Mouse (Mus musculus) yolk sac, embryonic 10.5 days (tissue): Measurements from ENCODE around the gene Zfp280b.
"Not testable (repeated sequence)": the region's sequence is repeated elsewhere in the genome, so short reads cannot be mapped to it uniquely, and the experiment has no call there.

Experiments
- DNase-seq: peaks from one replicate; pipeline ENCODE4 v3.0.0-alpha.2; 2017; ENCODE audit warnings: low spot score

Gene Zfp280b

DNA sequence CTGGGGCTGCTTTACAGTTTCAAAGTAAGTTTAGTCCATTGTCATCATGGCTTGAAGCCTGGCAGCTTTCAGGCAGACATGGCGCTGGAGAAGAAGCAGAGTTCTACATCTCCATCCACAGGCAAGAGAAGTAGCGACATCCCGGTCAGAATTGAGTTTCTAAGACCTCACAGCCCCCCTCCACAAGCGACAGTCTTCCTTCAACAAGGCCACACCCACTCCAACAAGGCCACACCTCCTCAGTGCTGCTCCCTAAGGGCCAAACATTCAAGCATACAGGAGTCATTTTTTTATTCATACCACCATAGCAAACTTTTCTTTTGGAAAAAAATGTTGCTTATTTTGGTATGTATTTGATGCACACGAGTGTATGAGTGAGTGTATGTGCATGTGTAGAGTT is 2.0 kb upstream of the Zfp280b start:
- DNase-seq = no peak

DNA sequence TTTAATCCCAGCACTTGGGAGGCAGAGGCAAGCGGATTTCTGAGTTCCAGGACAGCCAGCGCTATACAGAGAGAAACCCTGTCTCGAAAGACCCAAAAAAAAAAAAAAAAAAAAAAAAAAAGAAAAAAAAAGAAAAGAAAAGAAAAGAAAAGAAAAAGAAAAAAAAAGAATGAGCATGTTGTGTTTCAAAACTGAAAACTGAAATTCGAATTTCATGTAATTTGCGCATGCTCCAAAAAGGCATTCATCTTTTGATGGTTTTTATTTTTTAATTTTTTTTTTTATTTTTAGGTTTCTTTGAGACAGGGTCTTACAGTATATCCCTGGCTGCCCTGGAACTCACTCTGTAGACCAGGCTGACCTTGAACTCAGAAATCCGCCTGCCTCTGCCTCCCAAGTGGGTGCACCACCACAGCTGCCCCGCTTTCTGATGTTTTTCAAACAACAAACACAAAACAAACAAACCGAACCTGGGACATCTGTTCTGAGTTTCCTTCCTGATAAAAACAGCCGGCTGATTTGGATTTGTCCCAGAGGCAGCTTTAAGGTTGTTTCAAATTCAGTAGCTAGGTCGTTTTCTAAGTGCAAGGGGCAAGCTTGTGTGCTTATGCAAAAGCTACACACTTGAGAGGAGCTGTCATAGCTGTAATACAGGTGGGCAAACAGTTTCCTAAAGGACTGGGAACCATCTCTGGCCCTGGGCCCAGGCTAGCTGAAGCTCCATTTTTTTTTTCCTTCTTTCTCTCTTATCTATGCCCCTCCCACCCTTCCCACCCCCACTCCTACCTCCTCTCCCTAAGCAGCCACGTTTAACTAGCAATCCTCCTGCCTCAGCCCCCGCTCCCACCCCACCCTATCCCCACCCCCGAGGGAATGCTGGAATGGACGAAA is 694 bp upstream of the Zfp280b start:
- no peak for DNase-seq

DNA sequence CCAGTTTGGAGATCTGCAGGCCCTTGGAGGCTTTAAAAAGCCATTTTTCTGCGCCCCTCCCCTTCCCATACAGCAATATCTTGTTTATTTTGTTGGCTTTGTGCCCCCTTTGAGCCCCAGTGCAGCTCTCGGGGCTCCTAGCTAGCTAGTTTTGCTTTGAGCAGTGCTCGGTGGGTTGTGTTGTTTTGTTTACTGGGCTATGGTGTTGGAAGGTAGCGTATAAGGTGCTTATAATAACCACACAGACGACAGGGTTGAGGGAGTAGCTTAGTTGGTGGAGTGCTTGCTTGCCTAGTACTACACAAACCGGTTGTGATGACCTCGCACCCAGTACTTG is 637 bp downstream of the Zfp280b start:
- DNase-seq = no peak

DNA sequence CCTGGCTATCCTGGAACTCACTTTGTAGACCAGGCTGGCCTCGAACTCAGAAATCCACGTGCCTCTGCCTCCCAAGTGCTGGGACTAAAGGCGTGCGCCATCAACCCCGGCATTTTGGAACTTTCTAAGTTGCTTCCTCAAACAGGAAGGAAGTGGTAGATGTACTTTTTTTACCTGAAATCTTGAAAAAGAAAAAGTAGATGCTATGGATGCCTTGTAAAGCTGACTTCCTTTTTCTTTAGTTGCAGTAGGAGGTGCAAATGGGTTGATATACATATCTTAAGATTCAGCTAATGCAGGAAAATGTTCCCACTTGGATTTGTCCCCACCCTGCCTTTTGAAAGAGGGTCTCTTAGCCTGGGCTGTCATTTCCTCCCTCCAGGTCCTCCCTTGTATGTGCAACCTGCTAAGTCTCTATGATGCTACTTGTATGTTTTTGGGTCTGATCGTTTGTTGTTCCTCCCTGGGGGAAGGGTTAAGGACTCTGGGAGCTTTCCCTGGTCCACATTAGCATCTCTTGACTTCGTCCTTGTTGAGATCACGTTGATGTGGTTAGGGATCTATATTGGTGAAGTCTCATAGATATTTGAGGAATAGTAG is 1.7 kb downstream of the Zfp280b start:
- DNase-seq = no peak

DNA sequence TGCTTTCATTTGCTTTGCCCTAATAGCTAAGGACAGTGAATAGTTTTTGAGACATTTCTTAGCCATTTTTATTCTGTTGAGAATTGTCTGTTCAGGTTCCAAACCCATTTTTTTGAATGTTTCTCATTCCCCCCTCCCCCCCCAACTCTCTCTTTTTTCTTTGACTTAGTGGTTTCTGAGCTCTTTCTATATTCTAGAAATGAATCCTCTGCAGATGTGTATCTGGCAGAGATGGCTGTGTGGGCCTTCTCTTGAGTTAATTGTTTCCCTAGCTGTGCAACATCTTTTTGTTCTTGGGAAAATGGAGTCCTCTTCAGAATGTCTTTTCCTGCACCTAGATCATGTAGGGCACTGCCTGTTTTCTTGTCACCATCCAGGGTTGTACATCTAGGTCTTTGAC is 2.8 kb downstream of the Zfp280b start:
- no peak for DNase-seq

DNA sequence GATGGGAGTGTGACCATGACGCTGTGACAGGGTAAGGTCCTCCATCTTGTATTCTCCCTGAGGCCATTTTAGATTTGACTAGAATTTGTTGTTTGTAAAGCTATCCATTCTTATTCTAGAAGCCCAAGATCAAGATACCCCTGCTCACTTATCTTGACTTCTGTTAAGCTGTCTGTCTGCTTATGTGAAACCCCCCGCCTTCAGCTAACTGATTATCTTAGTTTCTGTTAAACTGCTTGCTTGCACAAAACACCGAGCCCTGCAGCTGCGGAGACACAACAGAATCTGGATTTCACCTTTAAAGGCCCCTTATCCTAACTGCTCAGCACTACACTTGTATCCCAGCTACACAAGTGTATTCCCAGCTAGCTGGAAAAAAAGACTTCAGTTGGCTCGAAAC is 4.5 kb downstream of the Zfp280b start:
- no peak for DNase-seq

DNA sequence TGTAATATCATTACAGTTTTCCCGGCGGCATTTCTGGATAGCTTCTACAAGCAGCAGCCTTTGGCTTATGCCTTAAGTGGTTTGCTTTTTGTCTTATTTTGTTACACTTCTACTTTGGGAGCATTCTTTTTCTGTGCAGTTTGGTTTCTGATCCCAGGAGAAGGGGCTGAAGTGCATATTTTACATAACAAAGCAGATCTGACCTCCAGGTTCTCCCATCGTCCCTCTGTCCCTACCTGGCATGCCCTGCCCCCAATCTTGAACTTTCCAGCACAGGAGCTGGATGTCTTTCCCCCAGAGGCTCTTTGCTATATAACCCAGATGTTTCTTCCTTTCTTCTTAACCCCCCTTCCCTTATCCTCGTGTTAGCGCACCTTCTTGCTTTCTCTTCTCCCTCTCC is 12.9 kb downstream of the Zfp280b start:
- DNase-seq = no peak

DNA sequence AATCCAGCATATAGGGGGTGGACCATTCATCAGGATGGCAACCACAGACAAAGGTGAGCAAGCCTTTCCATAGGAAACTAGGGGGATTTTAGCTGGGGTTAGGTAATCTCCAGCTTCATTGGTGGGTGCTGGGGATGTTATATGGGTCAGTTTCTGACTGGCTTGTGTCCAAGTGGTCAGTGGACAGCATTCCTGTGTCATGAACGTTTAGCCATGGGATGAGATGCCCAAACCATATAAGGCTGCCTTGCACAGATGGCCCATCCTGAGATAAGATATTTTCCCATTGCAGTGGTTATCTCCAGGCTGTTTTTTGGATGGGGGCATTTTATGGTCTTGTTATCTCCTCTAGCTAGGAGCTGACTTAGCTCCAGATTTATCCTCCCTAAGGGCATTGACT is 14.3 kb downstream of the Zfp280b start:
- no peak for DNase-seq

DNA sequence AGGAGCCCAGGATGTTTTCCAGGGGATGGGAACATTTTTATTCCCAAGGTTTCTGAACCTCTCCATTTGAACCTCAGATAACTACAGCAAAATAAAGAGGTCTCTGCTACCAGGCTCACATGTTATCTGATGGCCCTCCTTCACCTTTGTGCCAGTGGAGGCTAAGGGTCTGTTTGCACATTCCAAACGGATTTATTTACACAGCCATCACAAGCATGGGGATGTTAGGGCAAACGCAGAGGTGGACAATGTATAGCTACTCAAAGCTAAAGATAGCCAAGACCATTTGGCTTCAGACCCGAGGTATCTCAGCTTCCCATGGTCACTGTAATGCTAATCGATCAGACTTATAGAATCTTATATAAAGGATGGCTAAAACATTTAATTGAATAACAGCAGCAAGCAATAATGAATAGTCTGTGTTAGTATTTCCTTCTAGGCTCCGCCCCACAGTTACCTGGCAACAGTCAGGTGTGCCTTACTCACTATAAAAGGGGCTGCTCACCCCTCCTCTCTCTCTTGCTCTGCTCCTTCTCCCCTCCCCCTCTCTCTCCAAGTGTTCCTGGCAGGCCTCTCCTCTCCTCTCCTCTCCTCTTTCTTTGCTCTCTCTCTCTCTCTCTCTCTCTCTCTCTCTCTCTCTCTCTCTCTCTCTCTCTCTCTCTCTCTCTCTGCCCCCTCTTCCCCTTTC is 14.9 kb downstream of the Zfp280b start:
- DNase-seq = peak; percentile 88

DNA sequence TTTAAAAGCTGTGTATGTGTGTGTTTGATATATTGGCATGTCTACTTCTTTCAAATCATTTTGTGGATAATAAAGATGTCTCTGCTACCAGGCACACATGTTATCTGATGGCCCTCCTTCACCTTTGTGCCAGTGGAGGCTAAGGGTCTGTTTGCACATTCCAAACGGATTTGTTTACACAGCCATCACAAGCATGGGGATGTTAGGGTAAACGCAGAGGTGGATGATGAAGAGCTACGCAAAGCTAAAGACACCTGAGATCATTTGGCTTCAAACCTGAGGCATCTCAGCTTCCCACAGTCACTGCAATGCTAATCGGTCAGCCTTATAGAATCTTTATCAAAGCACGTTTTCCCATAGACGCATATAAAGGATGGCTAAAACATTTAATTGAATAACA is 16.5 kb downstream of the Zfp280b start:
- DNase-seq = peak; percentile 75

DNA sequence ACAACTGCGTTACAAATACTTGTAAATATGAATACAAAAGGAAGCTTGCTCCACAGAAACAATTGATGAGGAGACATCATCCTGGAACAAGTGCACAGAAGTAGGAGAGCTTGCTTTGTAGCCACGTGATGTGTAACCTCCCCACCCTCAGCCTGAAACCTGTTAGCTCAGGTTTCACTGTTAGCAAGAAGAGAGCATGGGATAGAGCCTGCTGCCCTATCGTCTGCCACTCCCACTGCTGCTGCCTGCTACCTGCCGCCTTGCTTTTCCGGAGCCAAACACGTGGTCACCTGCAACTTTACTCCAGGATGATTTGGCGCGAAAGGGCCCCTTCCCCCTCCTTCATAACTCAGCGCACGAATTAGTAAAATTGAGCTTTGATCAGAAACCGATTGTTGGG is 19.4 kb downstream of the Zfp280b start:
- DNase-seq = no peak

DNA sequence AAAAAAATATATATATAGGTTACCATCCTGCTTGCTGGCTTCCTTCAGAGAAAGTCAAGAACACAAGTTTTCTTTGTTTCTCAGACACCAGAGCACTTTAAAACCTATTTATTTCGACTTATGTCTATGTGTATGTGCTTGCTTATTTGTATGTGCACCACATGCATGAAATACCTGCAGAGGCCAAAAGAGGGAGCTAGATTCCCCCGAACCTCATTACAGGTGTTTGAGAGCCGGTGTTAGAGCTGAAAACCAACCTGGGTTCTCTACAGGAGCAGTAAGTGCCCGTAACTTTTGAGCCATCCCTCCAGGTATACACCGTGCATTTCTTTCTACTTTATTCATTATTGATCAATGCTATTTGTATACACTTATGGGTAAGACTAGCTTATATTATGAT is 30.0 kb downstream of the Zfp280b start:
- DNase-seq = no peak

DNA sequence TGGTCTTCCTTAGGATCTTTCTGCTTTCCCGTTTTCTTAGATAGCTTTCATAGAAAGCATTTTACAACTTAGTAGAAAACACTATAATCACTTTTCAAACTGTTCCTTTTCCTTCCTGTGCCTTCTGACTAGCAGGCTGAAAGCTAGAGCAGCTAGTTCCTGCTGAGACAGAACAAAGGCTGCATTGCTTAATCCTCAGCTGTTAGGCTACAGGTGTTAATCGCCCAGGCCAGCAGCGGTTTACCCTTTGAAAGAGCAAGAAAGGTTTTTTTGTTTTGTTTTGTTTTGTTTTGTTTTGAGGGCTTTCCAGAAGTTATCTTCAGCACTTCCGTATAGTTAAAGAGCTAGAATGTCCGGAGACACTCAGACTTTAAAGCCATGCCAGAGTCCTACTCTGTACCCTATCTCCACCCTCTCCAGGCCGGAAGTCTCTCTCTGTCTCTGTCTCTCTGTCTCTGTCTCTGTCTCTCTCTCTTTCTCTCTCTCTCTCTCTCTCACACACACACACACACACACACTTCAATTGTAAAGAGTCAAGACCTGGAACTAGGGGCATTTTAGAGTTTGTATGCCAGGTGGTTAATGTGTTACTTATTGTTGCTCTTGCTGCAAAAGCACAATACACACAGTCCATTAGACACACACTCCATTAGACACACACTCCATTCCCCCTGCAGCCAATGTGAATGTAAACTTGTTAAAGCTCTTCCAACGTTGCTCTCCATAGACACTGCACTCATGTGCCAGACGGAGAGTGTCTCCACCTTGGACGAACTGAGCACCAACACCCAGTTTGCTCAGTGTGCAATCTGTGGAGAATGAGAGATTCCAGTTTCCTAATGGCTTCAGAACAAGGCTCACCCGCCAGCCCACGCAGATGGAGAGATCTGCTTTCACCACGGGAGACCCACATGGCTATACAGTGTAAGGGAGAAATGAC is 35.5 kb downstream of the Zfp280b start:
- peak; percentile 77 for DNase-seq

DNA sequence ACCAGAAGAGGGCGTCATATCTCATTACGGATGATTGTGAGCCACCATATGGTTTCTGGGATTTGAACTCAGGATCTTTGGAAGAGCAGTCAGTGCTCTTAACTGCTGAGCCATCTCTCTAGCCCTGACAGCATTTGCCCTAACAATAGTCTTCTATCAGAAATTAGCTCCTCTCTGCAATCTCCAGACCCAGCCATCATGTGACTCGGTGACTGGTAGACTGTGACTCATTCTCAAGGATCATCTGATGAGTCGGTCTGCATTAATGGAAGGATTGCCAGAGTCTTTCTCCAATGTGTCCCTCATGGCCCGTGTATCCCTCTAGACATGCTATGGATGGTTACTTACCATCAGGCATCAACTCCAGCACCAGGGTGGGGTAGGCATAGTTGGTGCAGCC is 39.6 kb downstream of the Zfp280b start:
- not testable (repeated sequence) for DNase-seq

DNA sequence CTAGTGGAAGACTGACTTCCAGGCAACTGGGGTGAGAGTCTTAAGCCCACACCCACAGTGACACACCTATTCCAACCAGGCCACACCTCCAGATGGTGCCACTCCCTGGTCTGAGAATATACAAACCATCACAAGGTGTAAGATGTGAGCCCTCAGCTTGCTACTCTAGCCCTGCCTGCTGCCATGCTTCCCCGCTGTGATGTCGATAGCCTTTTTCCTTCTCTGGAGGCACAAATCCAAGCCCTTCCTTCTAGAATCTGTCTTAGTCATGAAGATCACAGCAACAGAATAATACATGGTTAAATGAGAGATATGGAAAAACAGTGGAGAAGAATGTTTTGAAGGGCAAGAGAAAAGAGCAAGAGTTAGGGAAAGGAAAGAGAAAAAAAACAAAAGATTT is 44.6 kb downstream of the Zfp280b start:
- not testable (repeated sequence) for DNase-seq
